Mouse (Mus musculus) regulatory T cell (primary cell): ENCODE results near the gene Gstm4.
"Not testable (repeated sequence)": the region's sequence is repeated elsewhere in the genome, so short reads cannot be mapped to it uniquely, and the experiment has no call there.

Experiments used
- in situ Hi-C: fragments of 300-600 bp; cut with MboI, MseI; formaldehyde crosslinking; loops from one replicate; pipeline ENCODE4 v1.15.1; 2025; ENCODE audit warnings: high pct_unique_total_duplicates

Gene Gstm4

GRCm38 (mm10) chr3:108017473-108018189, 27.1 kb downstream of the Gstm4 start, which contains the start of gene Gstm1:
Gene Gstm1, minus strand, starts transcription at chr3:108017973.
- in situ Hi-C loops = loop anchor here (5.0 kb wide), 1 partner anchor 45 kb away; no protein-coding TSS in a partner anchor

DNA sequence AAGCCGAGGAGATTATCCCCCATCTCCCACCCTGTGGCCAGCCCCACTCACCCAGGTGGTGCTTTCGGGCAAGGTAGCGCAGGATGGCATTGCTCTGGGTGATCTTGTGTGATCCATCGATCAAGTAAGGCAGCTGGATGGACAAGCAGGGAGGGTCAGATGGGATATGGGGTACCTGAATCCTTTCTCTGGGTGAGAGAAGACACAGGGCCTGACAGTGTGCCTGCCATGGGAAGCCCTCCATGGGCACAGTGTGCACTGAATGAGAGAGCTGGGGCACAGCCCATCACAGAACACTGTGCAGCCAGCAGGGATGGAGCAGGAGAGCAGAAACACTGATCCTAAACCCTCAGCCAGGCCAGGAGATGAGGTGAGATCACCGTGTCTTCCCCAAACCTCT, 28.2 kb downstream of the Gstm4 start:
- in situ Hi-C loops = loop anchor here (5.0 kb wide), 1 partner anchor 46 kb away; no protein-coding TSS in a partner anchor

- in situ Hi-C loops = loop anchor here (5.0 kb wide), 2 partner anchors 47 to 63 kb away; no protein-coding TSS in a partner anchor
These were observed 29.7 kb downstream of the Gstm4 start for GRCm38 (mm10) chr3:108014974-108015346.

DNA sequence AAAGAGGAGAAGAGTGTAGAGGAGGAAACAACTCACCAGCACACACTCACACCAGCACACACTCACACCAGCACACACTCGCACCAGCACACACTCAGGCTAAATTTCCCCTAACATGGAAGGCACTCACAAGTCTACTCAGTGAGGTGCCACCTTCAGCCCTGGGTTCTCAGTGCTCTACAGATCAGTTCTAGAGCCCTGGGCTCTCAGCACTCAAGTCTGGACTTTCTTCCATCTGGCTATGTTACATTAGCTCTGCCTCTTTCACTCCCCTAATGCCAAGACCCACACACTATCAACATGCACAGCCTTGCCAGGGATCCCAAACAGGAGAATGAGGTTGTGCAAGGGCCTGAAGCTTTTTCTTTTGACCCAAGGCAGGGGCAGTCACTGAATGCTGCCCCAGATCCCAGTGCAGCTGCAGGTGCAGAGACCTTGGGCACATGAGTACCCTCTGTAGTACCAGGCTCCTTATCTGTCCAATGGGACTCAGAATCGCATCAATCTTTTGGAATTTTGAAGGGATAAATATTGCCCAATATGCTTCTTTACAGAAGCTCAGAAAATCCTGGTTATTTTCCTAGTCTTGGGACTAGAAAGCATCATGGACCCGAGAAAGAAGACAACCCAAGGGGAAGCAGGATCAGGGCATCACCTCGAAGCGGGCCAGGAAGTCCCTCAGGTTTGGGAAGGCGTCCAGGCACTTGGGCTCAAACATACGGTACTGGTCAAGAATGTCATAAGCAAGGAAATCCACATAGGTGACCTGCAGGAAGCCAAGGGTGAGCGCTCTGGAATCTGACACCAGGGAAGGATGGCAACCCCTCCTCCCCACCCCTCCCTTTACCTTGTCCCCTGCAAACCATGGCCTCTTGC, 30.4 kb downstream of the Gstm4 start:
- in situ Hi-C loops = loop anchor here (5.0 kb wide), 1 partner anchor 62 kb away; no protein-coding TSS in a partner anchor

DNA sequence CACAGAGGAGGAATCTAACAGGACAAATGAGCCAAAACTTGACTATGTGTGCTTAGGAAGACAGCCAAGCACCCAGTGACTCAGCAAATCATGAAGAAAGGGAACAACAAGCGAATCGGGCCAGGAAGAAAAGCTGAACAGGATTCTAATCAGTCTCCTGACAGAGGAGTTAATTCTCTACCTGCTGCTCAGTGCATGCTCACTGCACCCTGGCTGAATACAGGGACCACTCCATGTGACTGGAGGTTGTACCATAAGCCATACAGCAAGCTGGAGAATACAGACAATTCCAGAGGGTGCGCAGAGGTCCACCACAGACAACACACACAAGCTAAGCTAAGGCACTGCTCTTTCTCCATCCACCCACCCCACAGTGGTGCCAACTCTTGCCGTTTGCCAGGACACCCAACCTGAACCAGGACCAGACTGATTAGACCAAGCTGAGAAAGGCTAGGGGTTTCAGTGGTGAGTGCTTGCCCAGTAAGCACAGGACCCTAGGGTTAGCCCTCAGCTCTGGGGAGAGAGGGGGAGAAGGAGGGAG, 31.3 kb downstream of the Gstm4 start:
- in situ Hi-C loops = loop anchor here (5.0 kb wide), 1 partner anchor 61 kb away; no protein-coding TSS in a partner anchor

- in situ Hi-C loops = loop anchor here (5.0 kb wide), 1 partner anchor 59 kb away; no protein-coding TSS in a partner anchor
These were observed 33.1 kb downstream of the Gstm4 start for GRCm38 (mm10) chr3:108011558-108011957.

DNA sequence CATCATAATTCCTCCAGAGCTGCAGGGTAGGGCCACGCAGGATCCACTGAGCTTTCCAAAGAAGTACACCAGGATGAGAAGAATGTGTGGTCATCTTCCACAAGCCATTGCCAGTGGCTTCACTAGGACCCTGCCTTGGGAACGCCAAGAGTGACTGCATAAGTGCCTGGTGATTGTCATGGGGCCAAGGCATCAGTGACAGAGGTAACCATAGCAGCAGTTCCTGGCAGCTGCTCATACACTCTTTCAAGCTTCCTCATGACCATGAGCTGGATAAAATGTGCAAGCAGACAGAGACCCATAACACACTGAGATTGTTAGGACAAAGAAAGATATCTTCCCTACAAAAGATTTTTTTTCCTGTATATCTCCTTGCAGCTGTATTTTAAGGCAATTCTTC, 34.4 kb downstream of the Gstm4 start:
- in situ Hi-C loops = loop anchor here (5.0 kb wide), 1 partner anchor 58 kb away; no protein-coding TSS in a partner anchor

- in situ Hi-C loops = no loop called here
These were observed 42.7 kb downstream of the Gstm4 start for GRCm38 (mm10) chr3:108002021-108002420.

DNA sequence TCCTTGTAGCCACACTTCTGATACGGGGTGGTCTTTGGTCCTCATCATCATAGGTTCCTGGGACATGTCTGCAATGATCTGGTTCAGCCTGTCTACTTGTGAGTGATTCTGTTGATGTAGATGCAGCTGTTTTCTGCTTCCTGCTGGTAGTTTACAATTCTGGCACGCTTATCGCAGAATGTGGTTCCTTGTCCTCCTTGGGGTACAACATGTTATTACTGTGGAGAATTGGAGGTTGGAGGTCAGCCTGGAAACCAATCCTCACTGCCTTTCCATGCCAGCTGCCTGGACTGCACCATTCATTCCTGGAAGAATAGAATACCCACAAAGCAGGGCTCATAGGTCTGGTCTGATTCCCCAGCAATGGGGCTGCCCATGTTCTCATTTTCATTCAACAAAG, 45.2 kb downstream of the Gstm4 start:
- in situ Hi-C loops = no loop called here

DNA sequence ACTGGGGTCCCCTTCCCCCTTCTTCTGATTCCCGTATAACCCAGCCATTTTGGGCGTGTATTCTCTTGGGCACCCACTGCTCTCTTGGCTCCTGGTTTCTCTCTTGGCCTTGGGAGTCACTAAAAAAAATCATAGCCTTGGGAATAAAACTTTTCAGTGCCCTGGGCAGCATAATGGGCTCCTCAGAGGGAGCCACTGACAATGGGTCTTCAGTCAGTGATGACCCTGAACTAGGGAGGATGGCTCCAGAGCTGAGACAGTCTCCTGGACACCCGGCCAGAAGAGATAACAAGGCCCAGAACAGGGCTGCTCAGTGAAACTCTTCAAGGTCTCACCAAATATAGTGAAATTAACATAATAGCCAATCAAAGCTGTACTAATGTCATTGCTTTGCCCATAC, 46.1 kb downstream of the Gstm4 start:
- in situ Hi-C loops = no loop called here

DNA sequence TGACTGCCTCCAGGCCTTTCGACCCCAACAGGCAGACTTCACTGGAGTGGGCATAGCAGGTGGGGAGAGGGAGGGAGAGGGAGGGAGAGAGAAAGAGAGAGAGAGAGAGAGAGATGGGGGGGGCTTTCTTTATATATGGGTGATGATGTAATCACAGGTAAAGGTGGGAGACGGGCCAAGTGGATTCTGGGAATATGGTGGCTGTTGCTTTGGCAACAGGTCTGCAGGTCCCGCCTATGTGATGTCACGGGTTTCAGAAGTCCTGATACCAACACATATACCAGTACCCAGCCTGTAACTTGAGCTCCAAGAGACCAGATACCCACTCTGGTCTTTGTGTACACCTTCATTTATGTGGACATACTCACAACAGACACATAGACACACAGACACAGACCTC, 48.1 kb downstream of the Gstm4 start:
- in situ Hi-C loops = no loop called here

DNA sequence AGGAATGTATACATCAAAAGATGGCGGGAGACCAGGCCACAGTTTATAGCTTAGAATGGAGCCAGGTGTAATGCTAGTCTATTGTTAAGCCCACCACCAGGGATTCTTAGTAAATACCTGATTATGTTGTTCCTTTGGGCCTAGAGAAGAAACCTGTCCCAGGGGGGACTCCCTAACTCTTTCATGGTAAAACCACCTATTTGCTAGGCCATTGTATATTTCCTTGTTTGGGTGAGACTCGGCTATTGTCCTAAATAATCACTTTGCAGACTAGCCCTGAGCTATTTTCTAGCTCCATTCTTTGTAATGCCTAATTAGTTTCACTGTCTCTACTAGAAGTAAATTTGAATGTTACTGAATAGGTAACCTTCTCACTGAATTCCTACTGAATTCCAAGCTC, 48.7 kb downstream of the Gstm4 start:
- in situ Hi-C loops = not testable (repeated sequence)
